Comparison of ENCODE assay signal across 10 mouse cellular contexts in genomic region chr4:156193906-156194305, GRCm38 (mm10). TPM values are rescaled to one million over a fixed set of nuclear protein-coding genes. Genes with fewer than 3 reads are reported as not detected.
DNase-seq lines count a peak whose midpoint lies in the region; ATAC-seq and TF ChIP-seq lines count a peak whose summit lies in the region.
"Had no signal": no experiment of that assay in that cellular context is flagged by ENCODE, and none has a peak within 500 bp of the region (broad histone marks: within the 10 kb centered on the region; RNA-seq: fewer than 3 reads in every experiment).

No protein-coding gene starts in this region.

- H3K27me3 ChIP-seq in E14TG2a.4 (ENCODE audit: insufficient read depth, low read length) = peaks cover 4% of the 10 kb centered on the region
- H3K27me3 ChIP-seq in embryonic facial prominence, embryonic 15.5 days = no peaks in the 10 kb centered on the region
- no peaks in the 10 kb centered on the region for H3K27me3 ChIP-seq in limb, embryonic 12.5 days

- H3K27ac ChIP-seq in embryonic facial prominence, embryonic 15.5 days (replicated peaks) = peak overlapping the region; percentile 75; the same call in 1 of the 2 replicates
- H3K27ac ChIP-seq in limb, embryonic 12.5 days = no peak overlapping the region
- H3K27ac ChIP-seq in gastrocnemius, adult 2 months = no peak overlapping the region

- H3K36me3 ChIP-seq in E14TG2a.4 (ENCODE audit: insufficient read depth, low read length) = peaks cover 61% of the 10 kb centered on the region
- H3K36me3 ChIP-seq in embryonic facial prominence, embryonic 15.5 days = peaks cover 23% of the 10 kb centered on the region
- H3K36me3 ChIP-seq in limb, embryonic 12.5 days = peaks cover 59% of the 10 kb centered on the region

- TF ChIP-seq CTCF in E14TG2a.4 (conservative IDR thresholded peaks at IDR 0.05; ENCODE audit: low read length) = no peak
- TF ChIP-seq CTCF in gastrocnemius, adult 2 months (IDR thresholded peaks at IDR 0.05) = no peak

- peak; percentile 49 for DNase-seq in kidney, adult 11 months
- DNase-seq in kidney, adult 18-20 months = no peak
- no peak for DNase-seq in cerebellum, adult 9-10 months
- no peak for DNase-seq in urinary bladder, postnatal 25 days (ENCODE audit: low spot score)
- DNase-seq in gastrocnemius, adult 2 months = no peak
- DNase-seq: heart, adult 18-20 months had no signal

- H3K9me3 ChIP-seq in E14TG2a.4 (ENCODE audit: low read length) = no peaks in the 10 kb centered on the region
- H3K9me3 ChIP-seq in embryonic facial prominence, embryonic 15.5 days (replicated peaks) = no peaks in the 10 kb centered on the region
- H3K9me3 ChIP-seq in limb, embryonic 12.5 days = no peaks in the 10 kb centered on the region

- peak overlapping the region; percentile 8; the same call in 1 of the 2 replicates for H3K4me2 ChIP-seq in embryonic facial prominence, embryonic 15.5 days (replicated peaks)
- 0 out of 2 replicates have a peak overlapping the region, but pooled peaks have one; percentile 16 for H3K4me2 ChIP-seq in limb, embryonic 12.5 days

- peak overlapping the region; percentile 93 for H3K4me3 ChIP-seq in E14TG2a.4 (replicated peaks; ENCODE audit: low read length)
- no peak overlapping the region for H3K4me3 ChIP-seq in embryonic facial prominence, embryonic 15.5 days (replicated peaks)
- H3K4me3 ChIP-seq in limb, embryonic 12.5 days (replicated peaks) = no peak overlapping the region
- no peak overlapping the region for H3K4me3 ChIP-seq in gastrocnemius, adult 2 months

- no peak overlapping the region for H3K9ac ChIP-seq in embryonic facial prominence, embryonic 15.5 days
- H3K9ac ChIP-seq in limb, embryonic 12.5 days (replicated peaks) = no peak overlapping the region

- no peak for ATAC-seq in embryonic facial prominence, embryonic 15.5 days (ENCODE audit: insufficient number of reproducible peaks, low FRiP score, low TSS enrichment, low read depth)
- no peak for ATAC-seq in limb, embryonic 12.5 days (ENCODE audit: insufficient number of reproducible peaks, insufficient read depth, low FRiP score, low TSS enrichment, low read depth)
- ATAC-seq: CD4-positive, CD25-positive, alpha-beta regulatory T cell, adult 4 months had no signal

- intact Hi-C loops in gastrocnemius, adult 2 months (cut with DNase I) = no loop called here

- H3K4me1 ChIP-seq in E14TG2a.4 (replicated peaks; ENCODE audit: low read depth, low read length) = peaks cover 85% of the 10 kb centered on the region
- H3K4me1 ChIP-seq in embryonic facial prominence, embryonic 15.5 days = peaks cover 69% of the 10 kb centered on the region
- peaks cover 67% of the 10 kb centered on the region for H3K4me1 ChIP-seq in limb, embryonic 12.5 days (replicated peaks)

- WGBS in embryonic facial prominence, embryonic 15.5 days = 60% methylated on average over 5 of the region's 5 CpGs
- WGBS in limb, embryonic 12.5 days = 68% methylated on average over 5 of the region's 5 CpGs

RNA-seq across cellular contexts. Expression of gene Agrn, which starts 3.4 kb away (rescaled TPM):
- 72.1 and 82.0 TPM in 2 replicates for polyA plus RNA-seq in embryonic facial prominence, embryonic 15.5 days (2015; fragmentation: Nextera tagmentation; extraction: Ambion mirVana)
- polyA plus RNA-seq in limb, embryonic 12.5 days (2016; fragmentation: Nextera tagmentation; extraction: Ambion mirVana) = 78.4 and 84.1 TPM in 2 replicates
- total RNA-seq in gastrocnemius, adult 2 months (2021) = 1 to 10 TPM; 6.9 to 8.0 TPM

RNA-seq across cellular contexts. Expression of gene Isg15, which starts 6.7 kb away (rescaled TPM):
- 4.1 and 4.4 TPM in 2 replicates for polyA plus RNA-seq in embryonic facial prominence, embryonic 15.5 days (2015; fragmentation: Nextera tagmentation; extraction: Ambion mirVana)
- polyA plus RNA-seq in limb, embryonic 12.5 days (2016; fragmentation: Nextera tagmentation; extraction: Ambion mirVana) = 0.40 and 0.95 TPM in 2 replicates
- total RNA-seq in gastrocnemius, adult 2 months (2021) = 1 to 10 TPM in 1 of 2 experiments, not detected in 1; 1.1 TPM

RNA-seq across cellular contexts. Expression of gene AW011738, which starts 9.2 kb away (rescaled TPM):
- polyA plus RNA-seq in embryonic facial prominence, embryonic 15.5 days (2015; fragmentation: Nextera tagmentation; extraction: Ambion mirVana) = 3.1 and 3.6 TPM in 2 replicates
- polyA plus RNA-seq in limb, embryonic 12.5 days (2016; fragmentation: Nextera tagmentation; extraction: Ambion mirVana) = 1.8 TPM in 2 replicates
- 1 to 10 TPM; 4.2 to 4.4 TPM for total RNA-seq in gastrocnemius, adult 2 months (2021)

RNA-seq across cellular contexts. Expression of gene Perm1, which starts 21.8 kb away (rescaled TPM):
- polyA plus RNA-seq in embryonic facial prominence, embryonic 15.5 days (2015; fragmentation: Nextera tagmentation; extraction: Ambion mirVana) = 3.8 and 4.6 TPM in 2 replicates
- 0.45 and 0.66 TPM in 2 replicates for polyA plus RNA-seq in limb, embryonic 12.5 days (2016; fragmentation: Nextera tagmentation; extraction: Ambion mirVana)
- 100 to 1,000 TPM; 142 to 265 TPM for total RNA-seq in gastrocnemius, adult 2 months (2021)

RNA-seq across cellular contexts. Expression of gene Plekhn1, which starts 40.8 kb away (rescaled TPM):
- 43.4 and 44.1 TPM in 2 replicates for polyA plus RNA-seq in embryonic facial prominence, embryonic 15.5 days (2015; fragmentation: Nextera tagmentation; extraction: Ambion mirVana)
- 29.2 and 32.8 TPM in 2 replicates for polyA plus RNA-seq in limb, embryonic 12.5 days (2016; fragmentation: Nextera tagmentation; extraction: Ambion mirVana)
- total RNA-seq in gastrocnemius, adult 2 months (2021) = 1 to 10 TPM; 5.8 to 7.6 TPM
